Mouse (Mus musculus) MEL (cell line): ENCODE measurements around the gene Slco1a6. TPM values are rescaled to one million over a fixed set of nuclear protein-coding genes. Genes with fewer than 3 reads are reported as not detected.

Experiments
- DNase-seq: peaks from one replicate; pipeline ENCODE4 v3.0.0; 2011; ENCODE audit warnings: low read depth, low spot score
- H3K27ac ChIP-seq: 2 replicates; pipeline ENCODE4 v1.5.1; 2012; ENCODE audit warnings: low read depth, mild to moderate bottlenecking, control low read depth, low read length, moderate library complexity; ENCODE audit not compliant: control insufficient read depth
- H3K27me3 ChIP-seq, 2 experiments: fragments of 150-350 bp in 1 of 2; sonication (generic) in 1 of 2; 2 replicates each; pipeline ENCODE4 v1.6.1; 2012; ENCODE audit warnings: low read length in 2 of 2, mild to moderate bottlenecking in 2 of 2, improper control_type of control experiment in 1 of 2, moderate library complexity in 1 of 2; ENCODE audit not compliant: insufficient read depth in 2 of 2, control insufficient read depth in 1 of 2
- H3K36me3 ChIP-seq, 2 experiments: 2 replicates each; pipeline ENCODE4 v1.6.1; 2012 to 2014; ENCODE audit warnings: low read length in 2 of 2, improper control_type of control experiment in 1 of 2, inconsistent platforms in 1 of 2, mild to moderate bottlenecking in 1 of 2; ENCODE audit not compliant: insufficient read depth in 2 of 2, control insufficient read depth in 1 of 2
- H3K4me1 ChIP-seq, 2 experiments: fragments of 150-350 bp in 1 of 2; sonication (generic) in 1 of 2; 2 replicates each; pipeline ENCODE4 v1.6.1; 2012; ENCODE audit warnings: low read length in 2 of 2, improper control_type of control experiment in 1 of 2, mild to moderate bottlenecking in 1 of 2; ENCODE audit not compliant: insufficient read depth in 2 of 2, control insufficient read depth in 1 of 2
- H3K4me3 ChIP-seq, 2 experiments: fragments of 150-350 bp in 1 of 2; sonication (generic) in 1 of 2; 2 replicates each; pipeline ENCODE4 v1.5.1; 2012; ENCODE audit warnings: low read depth in 2 of 2, low read length in 2 of 2, mild to moderate bottlenecking in 2 of 2, moderate library complexity in 2 of 2, control low read depth in 1 of 2, improper control_type of control experiment in 1 of 2; ENCODE audit not compliant: control insufficient read depth in 1 of 2, insufficient read depth in 1 of 2
- H3K79me2 ChIP-seq: 2 replicates; pipeline ENCODE4 v1.6.1; 2012; ENCODE audit warnings: mild to moderate bottlenecking, low read length, moderate library complexity; ENCODE audit not compliant: control insufficient read depth, poor library complexity, insufficient read depth
- H3K9ac ChIP-seq: 2 replicates; pipeline ENCODE4 v1.6.1; 2012; ENCODE audit warnings: low read depth, mild to moderate bottlenecking, control low read depth, low read length, moderate library complexity; ENCODE audit not compliant: control insufficient read depth, poor library complexity, severe bottlenecking
- H3K9me3 ChIP-seq: fragments of 150-350 bp; sonication (generic); replicated peaks from 2 replicates; pipeline ENCODE4 v1.6.1; 2012; ENCODE audit warnings: mild to moderate bottlenecking, low read length, improper control_type of control experiment, moderate library complexity; ENCODE audit not compliant: insufficient read depth
- CTCF ChIP-seq, 3 experiments: IDR thresholded peaks in 2 of 3; conservative IDR thresholded peaks in 1 of 3; 2 replicates each; pipeline ENCODE4 v1.5.1; 2011 to 2012; ENCODE audit warnings: low read length in 3 of 3, low read depth in 2 of 3, mild to moderate bottlenecking in 2 of 3, improper control_type of control experiment in 1 of 3, inconsistent platforms in 1 of 3, mixed read lengths in 1 of 3, moderate library complexity in 1 of 3; ENCODE audit not compliant: control insufficient read depth in 1 of 3, insufficient read depth in 1 of 3, poor library complexity in 1 of 3, severe bottlenecking in 1 of 3
- E2F4 ChIP-seq: IDR thresholded peaks from 2 replicates; pipeline ENCODE4 v1.6.1; 2011; ENCODE audit warnings: low read depth, low read length, improper control_type of control experiment, borderline replicate concordance
- POLR2AphosphoS2 ChIP-seq: IDR thresholded peaks from 2 replicates; pipeline ENCODE4 v1.6.1; 2011; ENCODE audit warnings: low read length, improper control_type of control experiment
- POLR2AphosphoS5 ChIP-seq: IDR thresholded peaks from 2 replicates; pipeline ENCODE4 v1.6.1; 2012; ENCODE audit warnings: low read depth, borderline replicate concordance, mild to moderate bottlenecking, inconsistent platforms, low read length, moderate library complexity, mixed read lengths
- RAD21 ChIP-seq: IDR thresholded peaks from 2 replicates; pipeline ENCODE4 v1.6.1; 2011; ENCODE audit warnings: mild to moderate bottlenecking, low read depth, low read length, improper control_type of control experiment
- SIN3A ChIP-seq: IDR thresholded peaks from 2 replicates; pipeline ENCODE4 v1.6.1; 2012; ENCODE audit warnings: low read length, improper control_type of control experiment, inconsistent platforms
- SMC3 ChIP-seq: IDR thresholded peaks from 2 replicates; pipeline ENCODE4 v1.6.1; 2011; ENCODE audit warnings: low read depth, low read length, improper control_type of control experiment
- TCF12 ChIP-seq: IDR thresholded peaks from 2 replicates; pipeline ENCODE4 v1.6.1; 2014; ENCODE audit warnings: low read depth, mild to moderate bottlenecking, inconsistent platforms, low read length, improper control_type of control experiment, moderate library complexity
- USF2 ChIP-seq, 2 experiments: IDR thresholded peaks; 2 replicates each; pipeline ENCODE4 v1.6.1; 2011 to 2012; ENCODE audit warnings: improper control_type of control experiment in 2 of 2, low read length in 2 of 2, borderline replicate concordance in 1 of 2, inconsistent platforms in 1 of 2, low read depth in 1 of 2, mild to moderate bottlenecking in 1 of 2; ENCODE audit not compliant: insufficient read depth in 1 of 2
- ZC3H11A ChIP-seq: IDR thresholded peaks from 2 replicates; pipeline ENCODE4 v1.6.1; 2012; ENCODE audit warnings: low read depth, mild to moderate bottlenecking, inconsistent platforms, low read length, improper control_type of control experiment
- ZNF384 ChIP-seq: IDR thresholded peaks from 2 replicates; pipeline ENCODE4 v1.6.1; 2012; ENCODE audit warnings: low read depth, mild to moderate bottlenecking, inconsistent platforms, low read length, improper control_type of control experiment
- polyA plus RNA-seq, 2 experiments: library from polyadenylated mRNA; stranded (reverse) in 1 of 2; unstranded in 1 of 2; fragments of >175 nt in 1 of 2; fragments of >200 nt in 1 of 2; gene quantifications; 2 replicates each; pipeline versions ENCODE4 v1.2.1 to v1.2.4; 2012; ENCODE audit warnings: low replicate concordance in 2 of 2, low read depth in 1 of 2; ENCODE audit not compliant: insufficient read length in 2 of 2, insufficient read depth in 1 of 2, missing spikeins in 1 of 2
- total RNA-seq: library from RNA; depleted of rRNA; stranded (reverse); fragments of 300-350 nt; gene quantifications from 2 replicates; pipeline ENCODE4 v1.2.3, GENCODE M21; 2012; rRNA removed

Gene Slco1a6
- total and polyA plus RNA-seq, 3 experiments: 1.4 TPM; not detected in 2

DNA sequence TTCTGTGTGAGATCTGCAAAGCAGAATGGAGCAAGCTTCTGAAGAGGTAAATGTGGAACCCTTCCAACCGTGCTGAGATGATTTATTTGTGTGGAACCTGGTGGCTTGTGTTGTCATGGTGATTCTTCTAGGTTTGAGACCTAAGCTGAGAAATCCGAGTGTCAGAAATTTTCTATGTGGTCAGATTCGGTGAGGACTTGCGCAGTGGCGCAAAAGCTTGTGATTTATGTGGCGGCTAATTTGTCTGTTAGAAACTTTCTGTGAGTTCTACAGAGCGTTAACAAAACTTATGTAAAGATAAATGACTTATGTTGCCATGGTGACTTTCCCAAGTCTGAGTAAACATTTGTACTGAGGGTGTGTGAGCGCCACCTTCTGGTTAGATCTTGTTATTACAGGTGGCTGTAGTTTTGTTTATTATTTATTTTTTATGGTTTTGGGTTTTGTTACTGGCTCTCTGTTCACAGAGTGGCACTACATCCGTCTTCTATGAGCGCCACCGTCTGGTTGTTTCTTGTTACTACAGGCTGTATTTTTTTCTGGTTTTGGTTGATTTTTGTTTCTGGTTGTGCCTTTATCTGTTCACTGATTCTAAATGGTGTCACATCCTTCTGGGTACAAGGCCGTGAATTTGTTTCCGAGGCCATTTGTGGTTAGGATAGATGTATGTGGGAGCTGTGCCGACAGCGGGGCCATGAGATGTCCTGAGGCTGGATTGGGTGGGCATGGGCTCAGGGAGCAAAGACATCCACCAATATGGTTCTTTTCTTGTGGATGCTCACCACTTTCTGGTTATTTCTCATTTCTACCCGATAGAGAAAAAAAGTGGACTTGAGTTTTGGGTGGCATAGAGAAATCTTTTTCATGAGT lies 167.8 kb downstream of the Slco1a6 start:
- DNase-seq: peak; percentile 42
- TF ChIP-seq CTCF (IDR thresholded peaks at IDR 0.05 in 2 of 3, conservative IDR thresholded peaks at IDR 0.05 in 1 of 3; ENCODE audit: control insufficient read depth in 1 of 3, insufficient read depth in 1 of 3, low read depth in 2 of 3, low read length in 3 of 3, poor library complexity in 1 of 3, severe bottlenecking in 1 of 3) (peak in 2 of 3 experiments; percentile 55 to 58; a peak in 4 of 6 replicates), POLR2AphosphoS5 (no peak), E2F4 (no peak), RAD21 (peak; percentile 39), SIN3A (no peak), SMC3 (peak; percentile 51), ZC3H11A (peak; percentile 30), POLR2AphosphoS2 (no peak)
- H3K9me3 ChIP-seq: no peaks in the 10 kb centered on the region
- H3K9ac ChIP-seq: no peak overlapping the region
- H3K27ac ChIP-seq: no peak overlapping the region
- H3K4me3 ChIP-seq: no peak overlapping the region
- H3K36me3 ChIP-seq: no peaks in the 10 kb centered on the region
- H3K79me2 ChIP-seq: no peaks in the 10 kb centered on the region
- no peaks in the 10 kb centered on the region for H3K27me3 ChIP-seq
- H3K4me1 ChIP-seq: no peaks in the 10 kb centered on the region

DNA sequence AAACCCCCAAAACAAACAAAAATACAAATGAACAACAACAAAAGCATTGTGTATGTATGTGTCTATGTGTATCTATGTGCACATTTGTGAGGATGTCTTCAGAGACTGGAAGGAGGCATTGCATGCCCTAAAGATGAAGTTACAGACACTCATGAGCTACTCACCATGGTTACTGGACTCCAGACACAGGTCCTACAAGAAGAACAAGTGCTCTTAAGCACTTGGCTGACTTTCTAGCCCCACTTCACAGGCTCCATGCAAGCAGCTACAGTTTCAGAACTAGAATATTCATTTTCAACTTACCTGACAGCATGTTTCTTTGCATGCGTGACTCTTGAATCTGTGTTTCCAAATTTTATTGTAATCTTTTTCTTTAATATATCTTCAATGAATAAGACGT lies 172.6 kb downstream of the Slco1a6 start:
- H3K36me3 ChIP-seq: no peaks in the 10 kb centered on the region
- no peak overlapping the region for H3K4me3 ChIP-seq
- H3K4me1 ChIP-seq: no peaks in the 10 kb centered on the region
- TF ChIP-seq POLR2AphosphoS2 (no peak), SMC3 (no peak), CTCF (IDR thresholded peaks at IDR 0.05 in 2 of 3, conservative IDR thresholded peaks at IDR 0.05 in 1 of 3; ENCODE audit: control insufficient read depth in 1 of 3, insufficient read depth in 1 of 3, low read depth in 2 of 3, low read length in 3 of 3, poor library complexity in 1 of 3, severe bottlenecking in 1 of 3) (no peak), ZNF384 (no peak), TCF12 (no peak), USF2 (IDR thresholded peaks at IDR 0.05; ENCODE audit: borderline replicate concordance in 1 of 2, insufficient read depth in 1 of 2, low read depth in 1 of 2, low read length in 2 of 2) (no peak)
- H3K79me2 ChIP-seq: no peaks in the 10 kb centered on the region
- no peaks in the 10 kb centered on the region for H3K9me3 ChIP-seq
- no peaks in the 10 kb centered on the region for H3K27me3 ChIP-seq
- DNase-seq: no peak
- H3K9ac ChIP-seq: no peak overlapping the region
- H3K27ac ChIP-seq: no peak overlapping the region

Other genes with a start within 250 kb of the Slco1a6 start
- not detected in 2 replicates for gene Gm6614, start 197.1 kb downstream of the Slco1a6 start, total RNA-seq
- not detected for gene Gm6614, start 197.1 kb downstream of the Slco1a6 start, polyA plus RNA-seq
- not detected in 2 replicates for gene Iapp, start 89.9 kb upstream of the Slco1a6 start, total RNA-seq
- gene Iapp, start 89.9 kb upstream of the Slco1a6 start, polyA plus RNA-seq: not detected
- gene Slco1a5, start 114.5 kb upstream of the Slco1a6 start, total RNA-seq: 0.04 TPM in 1 of 2 replicates, not detected in the other
- not detected for gene Slco1a5, start 114.5 kb upstream of the Slco1a6 start, polyA plus RNA-seq
- 6.7 and 7.5 TPM in 2 replicates for gene Pyroxd1, start 137.1 kb upstream of the Slco1a6 start, total RNA-seq
- gene Pyroxd1, start 137.1 kb upstream of the Slco1a6 start, polyA plus RNA-seq: 1 to 10 TPM in 1 of 2 experiments, not detected in 1; 6.5 TPM
- 39.1 and 39.9 TPM in 2 replicates for gene Recql, start 178.6 kb upstream of the Slco1a6 start, total RNA-seq
- gene Recql, start 178.6 kb upstream of the Slco1a6 start, polyA plus RNA-seq: 10 to 100 TPM in 1 of 2 experiments, not detected in 1; 48.4 TPM
- 50.9 and 54.7 TPM in 2 replicates for gene Golt1b, start 178.7 kb upstream of the Slco1a6 start, total RNA-seq
- 10 to 100 TPM in 1 of 2 experiments, not detected in 1; 45.3 TPM for gene Golt1b, start 178.7 kb upstream of the Slco1a6 start, polyA plus RNA-seq
- 0.23 and 0.69 TPM in 2 replicates for gene Spx, start 204.9 kb upstream of the Slco1a6 start, total RNA-seq
- under 1 TPM in 1 of 2 experiments, not detected in 1; 0.67 TPM for gene Spx, start 204.9 kb upstream of the Slco1a6 start, polyA plus RNA-seq